ENCODE assay signal across 12 mouse cellular contexts in genomic region chr2:84066785-84067526, GRCm38 (mm10).
"Had no signal": no experiment of that assay in that cellular context is flagged by ENCODE, and none has a peak within 500 bp of the region (broad histone marks: within the 10 kb centered on the region; RNA-seq: fewer than 3 reads in every experiment).

No protein-coding gene starts in this region.

- H3K36me3 ChIP-seq: limb, embryonic 12.5 days; neural tube, embryonic 15.5 days had no signal

- H3K9me3 ChIP-seq: limb, embryonic 12.5 days; neural tube, embryonic 15.5 days had no signal

- H3K27me3 ChIP-seq: limb, embryonic 12.5 days; neural tube, embryonic 15.5 days had no signal

- H3K4me2 ChIP-seq: limb, embryonic 12.5 days; neural tube, embryonic 15.5 days had no signal

- H3K27ac ChIP-seq: kidney, postnatal 0 days; limb, embryonic 12.5 days; liver, embryonic 14.5 days; neural tube, embryonic 15.5 days had no signal

- DNase-seq: kidney, postnatal 36 days; layer of hippocampus, adult 9-11 months; liver; lung, adult 18-20 months; midbrain, embryonic 14.5 days; right cerebral cortex, adult 18-20 months; right cerebral cortex, postnatal 25 days; thymus, postnatal 36 days had no signal

- H3K4me1 ChIP-seq: limb, embryonic 12.5 days; neural tube, embryonic 15.5 days had no signal

- H3K4me3 ChIP-seq: limb, embryonic 12.5 days; neural tube, embryonic 15.5 days had no signal

- H3K9ac ChIP-seq: limb, embryonic 12.5 days; liver, embryonic 14.5 days; neural tube, embryonic 15.5 days had no signal
